Mouse (Mus musculus): ENCODE results near the gene Ybx2. TPM values are rescaled to one million over a fixed set of nuclear protein-coding genes. Genes with fewer than 3 reads are reported as not detected.

Gene Ybx2
- 18.1 and 21.1 TPM in 2 replicates for polyA plus RNA-seq (2012; rRNA removed)

DNA sequence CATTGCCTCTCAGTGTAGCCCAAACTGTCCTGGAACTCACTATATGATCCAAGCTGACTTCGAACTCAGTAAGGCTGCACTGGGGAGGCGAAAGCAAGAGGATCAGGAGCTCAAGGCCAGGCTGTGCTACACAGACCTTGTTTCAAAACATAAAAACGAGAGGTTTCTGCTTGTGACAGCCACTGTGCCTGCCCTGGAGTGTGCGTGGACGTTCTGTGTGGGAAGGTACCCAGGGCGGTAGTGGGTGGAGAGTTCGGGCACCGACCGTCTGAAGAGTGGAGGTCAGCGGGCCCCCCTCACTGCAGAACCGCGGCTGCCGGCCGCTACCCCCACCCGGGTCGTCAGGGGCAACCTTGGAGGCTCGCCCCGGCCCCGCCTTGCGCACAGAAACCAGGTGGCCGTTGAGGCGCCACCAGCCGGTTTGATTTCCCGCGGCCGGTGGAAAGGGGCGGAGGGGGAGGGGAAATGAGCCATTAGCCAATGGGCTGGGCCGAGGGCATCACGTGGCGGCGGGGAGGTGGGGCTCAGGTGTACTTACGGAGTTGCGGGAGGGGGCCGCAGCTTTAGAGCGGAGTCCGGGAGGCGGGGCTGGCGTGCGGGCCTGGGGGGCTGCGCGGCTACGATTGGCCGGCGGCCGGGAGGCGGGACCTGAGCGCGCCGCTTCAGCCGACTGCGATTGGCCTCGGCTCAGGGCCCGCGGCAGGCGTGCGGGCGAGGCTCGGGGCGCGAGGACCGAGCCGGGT lies at the start of gene Ybx2:
Gene Ybx2 (plus strand): TSS at position 660 of the 743 bp plus-strand sequence.
- TF ChIP-seq POLR2A (IDR thresholded peaks at IDR 0.05; ENCODE audit: extremely low read depth, insufficient read depth, low read length), result no peak
- no peak for TF ChIP-seq CTCF (IDR thresholded peaks at IDR 0.05; ENCODE audit: extremely low read depth, insufficient read depth, low read length)
- 0 out of 2 replicates have a peak within 1 kb of the TSS, but pooled peaks have one; percentile 4 for H3K4me3 ChIP-seq (ENCODE audit: insufficient read depth, low read length)
- H3K4me1 ChIP-seq (ENCODE audit: control insufficient read depth, insufficient read depth, low read length), result peaks cover 2% of the 10 kb centered on the region; the same call in 1 of the 2 replicates
- H3K27ac ChIP-seq (ENCODE audit: insufficient read depth, low read length), result no peak within 1 kb of the TSS

- Histone ChIP-seq H3K27ac (ENCODE audit: insufficient read depth, low read length) (no peak overlapping the region), H3K4me3 (ENCODE audit: insufficient read depth, low read length) (no peak overlapping the region), H3K4me1 (ENCODE audit: control insufficient read depth, insufficient read depth, low read length) (no peaks in the 10 kb centered on the region)
- TF ChIP-seq CTCF (IDR thresholded peaks at IDR 0.05; ENCODE audit: extremely low read depth, insufficient read depth, low read length) (no peak), POLR2A (IDR thresholded peaks at IDR 0.05; ENCODE audit: extremely low read depth, insufficient read depth, low read length) (no peak)
These were observed 48.5 kb upstream of the Ybx2 start for GRCm38 (mm10) chr11:69886907-69887635.

- no peak for TF ChIP-seq CTCF (IDR thresholded peaks at IDR 0.05; ENCODE audit: extremely low read depth, insufficient read depth, low read length)
- TF ChIP-seq POLR2A (IDR thresholded peaks at IDR 0.05; ENCODE audit: extremely low read depth, insufficient read depth, low read length), result no peak
- H3K27ac ChIP-seq (ENCODE audit: insufficient read depth, low read length), result no peak overlapping the region
These were observed 44.1 kb upstream of the Ybx2 start for GRCm38 (mm10) chr11:69891482-69891881.

GRCm38 (mm10) chr11:69894671-69895070 lies 40.9 kb upstream of the Ybx2 start:
- no peak overlapping the region for H3K27ac ChIP-seq (ENCODE audit: insufficient read depth, low read length)
- H3K4me3 ChIP-seq (ENCODE audit: insufficient read depth, low read length), result no peak overlapping the region
- no peaks in the 10 kb centered on the region for H3K4me1 ChIP-seq (ENCODE audit: control insufficient read depth, insufficient read depth, low read length)
- TF ChIP-seq POLR2A (IDR thresholded peaks at IDR 0.05; ENCODE audit: extremely low read depth, insufficient read depth, low read length) (no peak), CTCF (IDR thresholded peaks at IDR 0.05; ENCODE audit: extremely low read depth, insufficient read depth, low read length) (no peak)

More at GRCm38 (mm10) chr11:69891482-69891881, 44.1 kb upstream of the Ybx2 start:
- Histone ChIP-seq H3K4me1 (ENCODE audit: control insufficient read depth, insufficient read depth, low read length) (no peaks in the 10 kb centered on the region), H3K4me3 (ENCODE audit: insufficient read depth, low read length) (no peak overlapping the region)

DNA sequence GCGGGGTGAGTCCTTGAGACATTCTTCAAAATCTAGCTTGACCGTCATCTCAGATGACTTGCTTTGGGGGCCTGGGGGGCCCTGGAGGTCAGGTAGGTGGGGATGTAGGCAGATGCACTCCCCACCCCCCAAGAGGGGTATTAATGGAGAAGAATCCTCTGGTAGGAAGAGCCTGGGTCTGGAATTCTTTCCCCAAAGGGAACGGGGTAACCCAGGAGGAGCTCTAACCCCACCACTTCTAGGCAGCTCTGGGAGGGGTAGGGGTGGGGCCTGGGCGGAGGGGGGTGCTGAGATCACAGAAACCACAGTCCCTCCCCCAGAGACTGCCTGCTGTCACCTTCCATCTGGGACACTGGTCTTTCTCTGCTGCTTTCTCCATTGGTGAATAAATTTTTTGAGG lies 40.3 kb upstream of the Ybx2 start, which contains the start of gene Acap1:
Gene Acap1 (minus strand): TSS at position 249 of the 400 bp plus-strand sequence.
- TF ChIP-seq POLR2A (IDR thresholded peaks at IDR 0.05; ENCODE audit: extremely low read depth, insufficient read depth, low read length) (no peak), CTCF (IDR thresholded peaks at IDR 0.05; ENCODE audit: extremely low read depth, insufficient read depth, low read length) (no peak)
- Histone ChIP-seq H3K4me3 (ENCODE audit: insufficient read depth, low read length) (no peak within 1 kb of the TSS), H3K4me1 (ENCODE audit: control insufficient read depth, insufficient read depth, low read length) (no peaks in the 10 kb centered on the region), H3K27ac (ENCODE audit: insufficient read depth, low read length) (no peak within 1 kb of the TSS)

DNA sequence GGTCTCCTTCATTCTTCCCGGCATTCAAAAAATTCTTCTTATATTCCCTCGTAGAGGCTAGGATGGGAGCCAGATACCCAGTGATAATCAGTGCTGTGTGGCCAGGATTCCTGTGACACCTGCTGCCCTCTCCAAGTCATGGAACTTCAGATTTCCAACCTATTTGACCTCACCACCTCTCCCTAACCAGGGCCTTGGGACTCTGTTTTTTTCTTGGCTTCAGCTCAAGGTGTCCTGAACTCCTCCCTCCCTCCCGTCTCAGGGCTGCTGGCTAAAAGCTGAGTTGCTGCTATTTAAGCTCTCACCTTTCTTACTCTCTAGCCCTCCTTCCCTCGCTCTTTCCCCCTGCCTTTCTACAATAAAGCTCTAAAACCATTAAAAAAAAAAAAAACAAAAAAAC lies 35.7 kb upstream of the Ybx2 start:
- Histone ChIP-seq H3K27ac (ENCODE audit: insufficient read depth, low read length) (no peak overlapping the region), H3K4me1 (ENCODE audit: control insufficient read depth, insufficient read depth, low read length) (0 out of 2 replicates have a peak, but pooled peaks cover 4% of the 10 kb centered on the region), H3K4me3 (ENCODE audit: insufficient read depth, low read length) (no peak overlapping the region)
- TF ChIP-seq CTCF (IDR thresholded peaks at IDR 0.05; ENCODE audit: extremely low read depth, insufficient read depth, low read length), result no peak
- no peak for TF ChIP-seq POLR2A (IDR thresholded peaks at IDR 0.05; ENCODE audit: extremely low read depth, insufficient read depth, low read length)

- Histone ChIP-seq H3K27ac (ENCODE audit: insufficient read depth, low read length) (peak within 1 kb of the TSS; percentile 81), H3K4me3 (ENCODE audit: insufficient read depth, low read length) (peak within 1 kb of the TSS; percentile 69), H3K4me1 (ENCODE audit: control insufficient read depth, insufficient read depth, low read length) (0 out of 2 replicates have a peak, but pooled peaks cover 4% of the 10 kb centered on the region)
- peak; percentile 92 for TF ChIP-seq POLR2A (IDR thresholded peaks at IDR 0.05; ENCODE audit: extremely low read depth, insufficient read depth, low read length)
- TF ChIP-seq CTCF (IDR thresholded peaks at IDR 0.05; ENCODE audit: extremely low read depth, insufficient read depth, low read length), result no peak
These were observed 34.9 kb upstream of the Ybx2 start, which contains the start of the genes 2810408A11Rik and Neurl4 for GRCm38 (mm10) chr11:69900471-69901405. TSS of gene 2810408A11Rik (minus strand) at chr11:69900987. TSS of gene Neurl4 (plus strand) at chr11:69901072.

- H3K4me3 ChIP-seq (ENCODE audit: insufficient read depth, low read length), result peak overlapping the region; percentile 69
- H3K4me1 ChIP-seq (ENCODE audit: control insufficient read depth, insufficient read depth, low read length), result 0 out of 2 replicates have a peak, but pooled peaks cover 4% of the 10 kb centered on the region
- peak overlapping the region; percentile 81 for H3K27ac ChIP-seq (ENCODE audit: insufficient read depth, low read length)
- TF ChIP-seq POLR2A (IDR thresholded peaks at IDR 0.05; ENCODE audit: extremely low read depth, insufficient read depth, low read length) (peak; percentile 67), CTCF (IDR thresholded peaks at IDR 0.05; ENCODE audit: extremely low read depth, insufficient read depth, low read length) (no peak)
These were observed 34.2 kb upstream of the Ybx2 start for GRCm38 (mm10) chr11:69901406-69901846.
